In the genomic region with DNA sequence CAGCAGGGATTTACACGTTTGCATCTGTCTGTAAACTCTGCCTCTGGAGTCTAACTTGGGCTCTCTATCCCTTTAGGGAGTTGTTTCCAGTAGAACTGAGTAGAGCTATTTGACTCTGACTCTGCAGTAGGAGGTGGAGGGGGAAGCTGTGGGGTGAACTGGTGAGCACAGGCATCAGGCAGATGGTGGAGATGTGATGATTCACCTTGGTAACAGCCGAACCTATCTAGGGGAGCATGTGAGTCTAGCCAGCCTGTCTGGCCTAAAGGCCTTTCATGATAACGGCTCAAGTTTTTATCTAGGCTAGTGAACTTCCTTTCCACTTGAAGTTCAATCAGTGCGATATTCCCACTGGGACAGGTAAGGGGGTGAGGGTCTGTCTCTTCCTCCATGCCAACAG, we compare ENCODE assay signal across 10 mouse cellular contexts. TPM values are rescaled to one million over a fixed set of nuclear protein-coding genes. Genes with fewer than 3 reads are reported as not detected.
DNase-seq lines count a peak whose midpoint lies in the region; ATAC-seq lines count a peak whose summit lies in the region.
"Had no signal": no experiment of that assay in that cellular context is flagged by ENCODE, and none has a peak within 500 bp of the region (broad histone marks: within the 10 kb centered on the region; RNA-seq: fewer than 3 reads in every experiment).

No protein-coding gene starts in this region.

- ATAC-seq in granulocyte monocyte progenitor cell, adult 5-6 weeks (replicated peaks; ENCODE audit: poor library complexity, severe bottlenecking) = no peak

- intact Hi-C loops in heart, postnatal 36 days (cut with DNase I) = no loop called here

- DNase-seq in cerebellum, postnatal 25 days = peak; percentile 40 to 63
- no peak for DNase-seq in cerebellum, postnatal 10 days
- peak; percentile 39 for DNase-seq in thymus, postnatal 4 days
- DNase-seq in thymus, postnatal 10 days (ENCODE audit: low spot score in 2 of 2) = no peak
- peak; percentile 85 for DNase-seq in brain, adult 2 months (ENCODE audit: low read depth, low spot score)
- DNase-seq in heart, postnatal 36 days = no peak

RNA-seq across cellular contexts. Expression of a gene that starts 34.7 kb away (rescaled TPM):
- 8.7 and 13.0 TPM in 2 replicates for total RNA-seq in granulocyte monocyte progenitor cell, adult 5-6 weeks (2014; fragmentation: Nextera tagmentation)
- total RNA-seq in granulocyte monocyte progenitor cell, adult 5-6 weeks (2017) = 1.6 and 2.6 TPM in 2 replicates
- 10 to 100 TPM; 44.6 to 59.4 TPM for total RNA-seq in heart, postnatal 36 days (2021)

RNA-seq across cellular contexts. Expression of a gene that starts 44.3 kb away (rescaled TPM):
- total RNA-seq in granulocyte monocyte progenitor cell, adult 5-6 weeks (2014; fragmentation: Nextera tagmentation) = not detected in 2 replicates
- total RNA-seq in granulocyte monocyte progenitor cell, adult 5-6 weeks (2017) = not detected in 2 replicates
- total RNA-seq in heart, postnatal 36 days (2021) = under 1 TPM; 0.22 to 0.47 TPM
- total RNA-seq: gastrocnemius, adult 18-20 months; layer of hippocampus, adult 8-10 months; left cerebral cortex, postnatal 25 days had no signal

Comparison
In these comparisons a context has a peak if more than half of its experiments do, and no peak if none do; other contexts are left out.
1. DNase-seq: peak in cerebellum, postnatal 25 days (2 of 2), thymus, postnatal 4 days (single experiment) and brain, adult 2 months (single experiment); none in cerebellum, postnatal 10 days (0 of 2), thymus, postnatal 10 days (0 of 2) and heart, postnatal 36 days (0 of 2).